Mouse (Mus musculus) midbrain, embryonic 10.5 days (tissue): ENCODE measurements around the gene Slc22a17. TPM values are rescaled to one million over a fixed set of nuclear protein-coding genes. Genes with fewer than 3 reads are reported as not detected.
"Not testable (repeated sequence)": the region's sequence is repeated elsewhere in the genome, so short reads cannot be mapped to it uniquely, and the experiment has no call there.

Experiments used
- DNase-seq: peaks from one replicate; pipeline ENCODE4 v3.0.0-alpha.2; 2017; ENCODE audit warnings: low spot score
- H3K27ac ChIP-seq: fragments of 300-500 bp; sonication (generic); replicated peaks from 2 replicates; pipeline ENCODE4 v1.5.1; 2016; ENCODE audit warnings: mild to moderate bottlenecking
- H3K27me3 ChIP-seq: fragments of 300-500 bp; sonication (generic); 2 replicates; pipeline ENCODE4 v1.6.1; 2016; ENCODE audit warnings: low read depth, mild to moderate bottlenecking; ENCODE audit not compliant: poor library complexity, severe bottlenecking
- H3K36me3 ChIP-seq: fragments of 300-500 bp; sonication (generic); 2 replicates; pipeline ENCODE4 v1.6.1; 2016; ENCODE audit warnings: mild to moderate bottlenecking, moderate library complexity
- H3K4me1 ChIP-seq: fragments of 300-500 bp; sonication (generic); 2 replicates; pipeline ENCODE4 v1.6.1; 2016
- H3K4me3 ChIP-seq: fragments of 300-500 bp; sonication (generic); 2 replicates; pipeline ENCODE4 v1.5.1; 2016; ENCODE audit warnings: mild to moderate bottlenecking, moderate library complexity
- H3K9me3 ChIP-seq: fragments of 300-500 bp; sonication (generic); replicated peaks from 2 replicates; pipeline ENCODE4 v1.6.1; 2016; ENCODE audit warnings: mild to moderate bottlenecking
- WGBS: fragments of 180-500 bp; shearing (Covaris S2); methylation state at CpG from one replicate; pipeline ENCODE4 v1.1.7; 2016; 5-methylcytosine and 5-hydroxymethylcytosine counted together
- polyA plus RNA-seq: library from polyadenylated mRNA; unstranded; fragments of >200 nt; fragmentation: Nextera tagmentation; extraction: Ambion mirVana; gene quantifications from 2 replicates; pipeline ENCODE4 v1.2.1, GENCODE M21; 2016

Slc22a17 gene
- polyA plus RNA-seq, 1 experiment from 2014 or later = 42.0 TPM

DNA sequence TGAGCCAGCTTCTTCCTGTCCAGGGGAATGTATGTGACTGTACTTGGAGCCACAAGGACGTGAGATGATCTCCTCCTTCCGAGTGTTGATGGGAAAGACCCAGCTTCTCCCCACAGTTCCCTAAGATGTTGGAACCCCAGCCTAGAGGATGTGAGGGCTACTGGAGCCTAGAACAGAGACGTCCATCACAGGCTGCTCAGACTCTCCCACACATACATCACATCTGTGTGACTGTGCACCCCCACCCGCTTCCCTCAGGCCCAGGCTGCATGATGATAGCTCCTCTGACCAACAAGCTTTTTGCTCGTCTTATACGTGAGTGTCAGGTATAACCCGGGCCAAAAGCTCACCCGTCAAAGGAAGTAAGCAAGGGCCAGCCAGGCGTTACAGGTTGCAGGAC is 35.8 kb upstream of the Slc22a17 start:
- Histone ChIP-seq H3K27me3 (peaks cover 8% of the 10 kb centered on the region; the same call in 1 of the 2 replicates), H3K4me3 (no peak overlapping the region), H3K4me1 (no peaks in the 10 kb centered on the region), H3K27ac (no peak overlapping the region), H3K36me3 (no peaks in the 10 kb centered on the region), H3K9me3 (no peaks in the 10 kb centered on the region)
- no peak for DNase-seq
- WGBS = 93% methylated on average over 9 of the region's 9 CpGs

DNA sequence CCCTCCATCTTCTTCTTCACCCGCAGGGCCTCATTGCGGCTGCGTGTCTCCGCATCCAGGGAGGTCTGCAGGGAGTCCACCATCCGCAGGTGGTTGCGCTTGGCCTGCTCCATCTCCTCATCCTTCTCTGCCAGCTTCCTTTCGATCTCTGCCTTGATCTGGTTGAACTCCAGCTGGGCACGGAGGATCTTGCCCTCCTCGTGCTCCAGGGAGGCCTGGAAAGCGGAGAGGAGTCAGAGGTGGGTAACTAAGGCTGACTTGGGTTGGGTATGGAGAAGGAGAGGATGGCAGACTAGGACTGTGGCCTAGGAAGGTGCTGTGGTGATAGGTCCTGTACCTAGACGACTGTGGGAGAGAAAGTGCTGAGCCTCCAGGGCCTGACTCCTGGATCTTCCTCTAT is 34.1 kb upstream of the Slc22a17 start:
- not testable (repeated sequence) for H3K4me3 ChIP-seq, DNase-seq, H3K4me1 ChIP-seq, H3K27ac ChIP-seq, H3K36me3 ChIP-seq, H3K27me3 ChIP-seq, H3K9me3 ChIP-seq
- WGBS = 87% methylated on average over 11 of the region's 11 CpGs

- H3K4me1 ChIP-seq = no peaks in the 10 kb centered on the region
- 86% methylated on average over 19 of the region's 19 CpGs for WGBS
- H3K27me3 ChIP-seq = peaks cover 8% of the 10 kb centered on the region; the same call in 1 of the 2 replicates
- no peak overlapping the region for H3K27ac ChIP-seq
- no peaks in the 10 kb centered on the region for H3K9me3 ChIP-seq
- H3K36me3 ChIP-seq = no peaks in the 10 kb centered on the region
- no peak for DNase-seq
- no peak overlapping the region for H3K4me3 ChIP-seq
These were observed 33.2 kb upstream of the Slc22a17 start for GRCm38 (mm10) chr14:54945975-54946704.

DNA sequence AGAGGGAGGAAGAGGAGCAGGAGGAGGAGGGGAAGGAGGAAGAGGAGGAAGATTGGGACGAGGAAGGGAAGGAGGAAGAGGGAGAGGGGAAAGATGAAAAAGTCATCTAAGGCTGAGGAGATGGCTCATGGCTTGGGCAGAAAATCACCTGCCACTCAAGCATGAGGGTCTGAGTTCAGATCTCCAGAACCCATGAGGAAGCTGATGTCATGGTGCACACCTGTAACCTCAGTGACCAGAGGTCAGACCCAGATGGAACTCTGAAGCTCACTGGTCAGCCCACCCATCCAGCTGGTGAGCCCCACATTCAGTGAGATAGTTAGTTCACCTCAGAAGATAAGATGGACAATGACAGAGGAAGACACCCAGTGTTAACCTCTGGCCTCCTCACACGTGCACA is 32.0 kb upstream of the Slc22a17 start:
- Histone ChIP-seq H3K27ac (no peak overlapping the region), H3K27me3 (peaks cover 8% of the 10 kb centered on the region; the same call in 1 of the 2 replicates), H3K36me3 (no peaks in the 10 kb centered on the region), H3K9me3 (no peaks in the 10 kb centered on the region), H3K4me1 (no peaks in the 10 kb centered on the region), H3K4me3 (no peak overlapping the region)
- whole genome bisulfite sequencing = 66% methylated on average over 2 of the region's 2 CpGs
- DNase-seq = no peak

DNA sequence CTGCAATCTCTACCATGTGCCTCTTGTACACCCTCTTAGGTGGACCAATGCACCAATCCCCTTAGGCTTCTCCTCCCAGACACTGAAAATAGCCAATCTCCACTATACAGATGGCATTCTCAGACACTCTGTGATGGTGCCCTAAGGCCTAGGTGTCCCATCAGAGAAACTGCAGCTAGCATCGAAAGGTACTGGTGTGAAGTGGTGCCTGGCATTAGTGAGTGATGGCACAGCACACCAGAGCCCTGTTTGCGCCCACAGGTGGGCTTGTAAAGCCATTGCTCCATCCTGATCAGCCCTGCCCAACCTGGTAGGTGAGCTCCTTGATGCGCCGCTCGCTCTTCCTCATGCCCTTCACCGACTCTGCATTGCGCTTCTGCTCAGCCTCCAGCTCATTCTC is 31.0 kb upstream of the Slc22a17 start:
- no peaks in the 10 kb centered on the region for H3K4me1 ChIP-seq
- H3K36me3 ChIP-seq = no peaks in the 10 kb centered on the region
- 93% methylated on average over 7 of the region's 7 CpGs for WGBS
- DNase-seq = no peak
- H3K4me3 ChIP-seq = no peak overlapping the region
- no peak overlapping the region for H3K27ac ChIP-seq
- no peaks in the 10 kb centered on the region for H3K9me3 ChIP-seq
- H3K27me3 ChIP-seq = 0 out of 2 replicates have a peak, but pooled peaks cover under 1% of the 10 kb centered on the region

DNA sequence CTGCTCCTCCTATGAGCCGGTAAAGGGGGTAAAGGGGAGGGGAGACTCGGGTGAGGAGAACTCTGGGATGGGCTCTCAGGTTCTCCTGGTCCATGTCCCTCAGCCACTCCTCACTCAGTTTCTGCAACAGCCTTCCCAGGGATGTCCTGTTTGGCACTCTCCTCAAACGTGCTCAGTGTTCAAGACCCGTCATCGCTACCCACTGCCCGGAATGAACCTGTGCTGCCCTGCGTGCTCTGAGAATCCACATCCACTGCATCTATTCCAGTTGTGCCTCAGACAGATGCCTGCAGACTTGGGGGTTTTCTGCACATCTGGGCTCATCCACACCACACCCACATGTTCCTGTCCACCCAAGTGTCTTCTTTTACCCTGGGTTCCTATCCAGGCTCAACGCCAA is 29.5 kb upstream of the Slc22a17 start:
- 91% methylated on average over 8 of the region's 8 CpGs for WGBS
- Histone ChIP-seq H3K36me3 (no peaks in the 10 kb centered on the region), H3K27me3 (no peaks in the 10 kb centered on the region), H3K27ac (no peak overlapping the region), H3K9me3 (no peaks in the 10 kb centered on the region), H3K4me1 (no peaks in the 10 kb centered on the region), H3K4me3 (no peak overlapping the region)
- DNase-seq = no peak

GRCm38 (mm10) chr14:54941024-54941978 is 28.4 kb upstream of the Slc22a17 start:
- no peak for DNase-seq
- H3K27ac ChIP-seq = no peak overlapping the region
- no peak overlapping the region for H3K4me3 ChIP-seq
- no peaks in the 10 kb centered on the region for H3K36me3 ChIP-seq
- WGBS = 68% methylated on average over 13 of the region's 13 CpGs
- no peaks in the 10 kb centered on the region for H3K9me3 ChIP-seq
- peaks cover 5% of the 10 kb centered on the region for H3K4me1 ChIP-seq
- no peaks in the 10 kb centered on the region for H3K27me3 ChIP-seq

DNA sequence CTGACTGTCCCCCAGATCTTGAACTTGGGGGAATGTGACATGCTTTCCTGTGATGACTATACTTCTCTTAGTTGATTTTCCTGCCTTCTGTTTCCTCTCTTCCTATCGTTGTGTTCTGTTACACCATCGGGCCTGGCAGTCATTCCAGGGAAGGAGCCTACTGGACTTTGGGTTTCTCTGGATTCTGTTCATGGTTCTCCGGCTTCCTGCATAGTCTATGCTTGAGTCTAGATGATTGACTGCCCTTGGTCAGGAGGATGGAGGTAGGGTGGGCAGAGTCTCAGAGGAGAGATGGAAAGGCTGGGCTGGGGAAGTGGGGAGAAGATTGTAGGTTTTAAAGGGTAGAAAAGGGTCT is 27.2 kb upstream of the Slc22a17 start:
- 85% methylated on average over 3 of the region's 3 CpGs for WGBS
- no peaks in the 10 kb centered on the region for H3K9me3 ChIP-seq
- H3K27me3 ChIP-seq = no peaks in the 10 kb centered on the region
- H3K27ac ChIP-seq = no peak overlapping the region
- H3K4me1 ChIP-seq = peaks cover 11% of the 10 kb centered on the region
- H3K4me3 ChIP-seq = no peak overlapping the region
- no peak for DNase-seq
- no peaks in the 10 kb centered on the region for H3K36me3 ChIP-seq

DNA sequence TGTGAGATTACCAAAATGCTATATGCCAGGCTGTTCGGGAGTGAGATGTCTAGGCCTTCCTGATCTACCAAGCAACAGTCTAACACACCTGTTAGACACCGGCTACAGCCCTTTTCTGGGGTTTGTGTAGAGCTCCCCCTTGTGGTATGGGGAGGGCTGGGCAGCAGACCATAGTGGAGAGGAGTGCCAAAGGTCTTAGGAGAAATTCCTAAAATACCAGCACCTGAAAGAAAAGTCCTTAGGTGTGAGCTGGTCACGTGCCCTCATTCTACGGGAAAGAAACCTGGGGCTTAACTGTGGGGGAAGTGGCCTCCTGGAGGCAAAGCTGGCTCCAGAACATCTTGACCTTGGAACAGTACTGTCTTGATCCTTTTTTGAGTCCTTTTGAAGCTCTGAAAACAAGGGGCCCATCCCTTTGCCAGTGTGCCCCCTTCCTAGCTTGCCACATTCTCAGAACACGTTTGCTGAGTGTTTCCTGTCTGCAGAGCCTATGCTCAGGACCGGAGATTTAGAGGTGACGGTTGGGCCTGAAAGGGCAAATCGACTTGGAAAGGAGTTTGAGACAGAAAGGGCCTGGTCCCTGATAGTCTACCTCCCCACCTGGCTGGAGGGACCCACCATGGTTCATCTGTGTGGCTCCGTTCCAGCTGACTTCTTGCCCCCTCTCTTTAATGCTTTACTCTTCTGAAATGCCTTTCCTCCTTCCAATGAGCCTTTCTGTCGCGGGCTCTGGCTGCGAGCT is 26.7 kb upstream of the Slc22a17 start:
- 56% methylated on average over 12 of the region's 12 CpGs for WGBS
- Histone ChIP-seq H3K27me3 (no peaks in the 10 kb centered on the region), H3K36me3 (no peaks in the 10 kb centered on the region), H3K27ac (0 out of 2 replicates have a peak overlapping the region, but pooled peaks have one; percentile 38), H3K4me1 (peaks cover 11% of the 10 kb centered on the region), H3K9me3 (no peaks in the 10 kb centered on the region), H3K4me3 (no peak overlapping the region)
- DNase-seq = peak; percentile 57

GRCm38 (mm10) chr14:54938431-54939219 is 25.7 kb upstream of the Slc22a17 start:
- 82% methylated on average over 15 of the region's 15 CpGs for WGBS
- H3K27me3 ChIP-seq = no peaks in the 10 kb centered on the region
- no peak overlapping the region for H3K27ac ChIP-seq
- H3K9me3 ChIP-seq = no peaks in the 10 kb centered on the region
- H3K36me3 ChIP-seq = no peaks in the 10 kb centered on the region
- H3K4me1 ChIP-seq = peaks cover 11% of the 10 kb centered on the region
- no peak overlapping the region for H3K4me3 ChIP-seq
- DNase-seq = no peak

- no peak overlapping the region for H3K27ac ChIP-seq
- no peak for DNase-seq
- no peaks in the 10 kb centered on the region for H3K27me3 ChIP-seq
- H3K4me1 ChIP-seq = peaks cover 18% of the 10 kb centered on the region
- 91% methylated on average over 16 of the region's 16 CpGs for WGBS
- no peaks in the 10 kb centered on the region for H3K36me3 ChIP-seq
- no peak overlapping the region for H3K4me3 ChIP-seq
- no peaks in the 10 kb centered on the region for H3K9me3 ChIP-seq
These were observed 24.6 kb upstream of the Slc22a17 start for GRCm38 (mm10) chr14:54937361-54938182.
